Mouse (Mus musculus): ENCODE measurements around the gene Slc23a2. TPM values are rescaled to one million over a fixed set of nuclear protein-coding genes. Genes with fewer than 3 reads are reported as not detected.

Slc23a2 gene
- total RNA-seq, 2 experiments from 2014 or later: 93.1 to 96.0 TPM

GRCm38 (mm10) chr2:132107611-132108010 lies 37.3 kb downstream of the Slc23a2 start:
- DNase-seq (ENCODE audit: low spot score in 2 of 2): peak; percentile 32 to 37
- no peak for TF ChIP-seq CTCF (conservative IDR thresholded peaks at IDR 0.05)
- H3K4me3 ChIP-seq: peak overlapping the region; percentile 15
- H3K27ac ChIP-seq: peak overlapping the region; percentile 75

- Histone ChIP-seq H3K4me3 (no peak overlapping the region), H3K27ac (no peak overlapping the region)
- no peak for DNase-seq (ENCODE audit: low spot score in 2 of 2)
- TF ChIP-seq CTCF (conservative IDR thresholded peaks at IDR 0.05): no peak
Measured at GRCm38 (mm10) chr2:132106069-132106468, 38.8 kb downstream of the Slc23a2 start.

GRCm38 (mm10) chr2:132103265-132103664 lies 41.6 kb downstream of the Slc23a2 start:
- no peak overlapping the region; the same call in 1 of the 2 replicates for H3K27ac ChIP-seq
- TF ChIP-seq CTCF (conservative IDR thresholded peaks at IDR 0.05): no peak

DNA sequence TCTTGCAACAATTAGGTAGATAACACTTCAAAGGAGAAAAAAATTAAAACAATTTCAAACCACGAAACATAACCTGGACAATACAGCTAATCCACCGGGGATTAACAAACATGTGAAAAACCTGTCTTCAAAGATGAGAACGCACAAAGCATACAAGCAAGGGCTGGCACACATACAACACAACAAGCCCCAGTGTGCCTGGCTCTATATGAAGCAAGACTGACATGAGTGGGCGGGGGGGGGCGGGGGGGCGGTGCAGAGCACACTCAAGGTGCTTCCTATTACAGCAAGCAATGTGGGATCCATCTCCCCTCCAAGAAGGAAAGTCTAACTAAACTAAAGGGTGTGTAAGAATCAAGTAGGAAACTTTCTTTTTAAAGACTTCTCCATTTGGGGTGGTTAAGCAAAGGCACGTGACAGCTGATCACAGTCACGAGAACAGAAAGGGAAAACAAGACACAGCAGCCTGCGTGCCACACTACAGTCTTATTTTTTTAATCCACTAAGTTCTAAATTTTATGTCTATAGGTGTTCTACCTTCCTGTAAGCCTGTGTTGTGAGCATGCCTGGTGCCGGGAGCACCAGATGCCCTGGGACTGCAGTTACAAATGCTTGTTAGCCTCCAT lies 42.3 kb downstream of the Slc23a2 start:
- DNase-seq (ENCODE audit: low spot score in 2 of 2): no peak
- TF ChIP-seq CTCF (conservative IDR thresholded peaks at IDR 0.05): no peak
- no peak overlapping the region; the same call in 1 of the 2 replicates for H3K27ac ChIP-seq
- no peak overlapping the region for H3K4me3 ChIP-seq

More at GRCm38 (mm10) chr2:132103265-132103664, 41.6 kb downstream of the Slc23a2 start:
- H3K4me3 ChIP-seq: no peak overlapping the region
- no peak for DNase-seq (ENCODE audit: low spot score in 2 of 2)

- no peak for TF ChIP-seq CTCF (conservative IDR thresholded peaks at IDR 0.05)
- Histone ChIP-seq H3K4me3 (no peak overlapping the region), H3K27ac (no peak overlapping the region)
- no peak for DNase-seq (ENCODE audit: low spot score in 2 of 2)
Measured at GRCm38 (mm10) chr2:132098942-132099672, 45.8 kb downstream of the Slc23a2 start.

GRCm38 (mm10) chr2:132098365-132098764 lies 46.5 kb downstream of the Slc23a2 start:
- H3K4me3 ChIP-seq: no peak overlapping the region
- DNase-seq (ENCODE audit: low spot score in 2 of 2): no peak
- no peak for TF ChIP-seq CTCF (conservative IDR thresholded peaks at IDR 0.05)
- no peak overlapping the region for H3K27ac ChIP-seq

GRCm38 (mm10) chr2:132096582-132096981 lies 48.3 kb downstream of the Slc23a2 start:
- DNase-seq (ENCODE audit: low spot score in 2 of 2): no peak
- no peak overlapping the region for H3K4me3 ChIP-seq
- no peak overlapping the region for H3K27ac ChIP-seq
- no peak for TF ChIP-seq CTCF (conservative IDR thresholded peaks at IDR 0.05)

DNA sequence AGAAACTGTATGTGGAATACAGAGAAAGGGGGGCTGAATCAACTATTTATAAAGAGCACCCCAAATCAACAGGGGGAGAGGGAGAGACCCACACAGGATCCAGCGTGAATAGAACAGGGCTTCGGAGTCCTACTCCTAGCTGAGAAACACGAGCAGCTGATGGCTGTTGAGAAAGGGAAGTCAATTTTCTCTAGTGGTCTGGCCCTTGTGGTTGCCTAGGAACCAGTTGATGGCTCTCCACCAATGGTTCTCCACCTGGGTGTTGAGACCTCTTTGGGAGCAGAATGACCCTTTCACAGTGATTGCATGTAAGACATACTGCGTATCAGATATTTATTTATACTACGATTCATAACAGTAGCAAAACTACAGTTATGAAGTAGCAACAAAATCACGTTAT lies 49.1 kb downstream of the Slc23a2 start:
- no peak overlapping the region for H3K4me3 ChIP-seq
- no peak overlapping the region for H3K27ac ChIP-seq
- DNase-seq (ENCODE audit: low spot score in 2 of 2): no peak
- TF ChIP-seq CTCF (conservative IDR thresholded peaks at IDR 0.05): no peak

DNA sequence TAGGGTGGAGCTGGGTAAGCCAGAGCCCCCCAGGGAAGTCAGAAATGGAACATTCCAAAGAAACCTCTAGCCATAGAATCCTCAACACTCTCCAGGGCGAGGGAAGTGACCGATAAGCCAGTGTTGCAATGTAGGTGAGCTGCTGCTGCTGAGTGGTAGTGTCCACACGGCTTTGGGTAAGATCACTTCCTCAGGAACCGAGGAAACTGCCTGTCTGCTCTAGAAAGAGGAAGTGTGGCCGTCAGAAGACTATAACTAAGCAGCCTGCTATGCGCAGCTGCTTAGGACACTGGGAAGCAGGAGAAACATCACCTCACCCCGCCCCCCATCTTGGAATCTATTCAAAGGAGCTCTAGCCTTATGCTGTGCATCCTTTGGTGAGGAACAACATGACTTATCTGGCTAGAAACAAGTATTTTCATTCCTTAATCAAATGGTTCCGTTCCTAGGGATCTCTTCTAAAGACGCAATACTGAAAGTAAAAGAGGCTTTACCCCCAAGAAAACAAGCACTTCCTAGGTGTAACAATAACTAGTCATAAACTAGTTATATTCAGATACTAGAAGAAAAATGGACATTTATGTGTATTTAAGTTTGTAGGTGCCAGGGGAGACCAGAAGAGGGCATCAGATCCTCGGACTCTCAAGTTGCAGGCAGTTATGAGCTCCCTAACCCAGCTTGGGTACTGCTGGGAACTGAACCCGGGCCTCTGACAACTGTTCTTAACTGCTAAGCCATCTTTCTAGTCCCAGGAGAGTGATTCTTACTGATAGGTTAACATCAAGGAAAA lies 50.3 kb downstream of the Slc23a2 start:
- Histone ChIP-seq H3K4me3 (no peak overlapping the region), H3K27ac (no peak overlapping the region)
- no peak for DNase-seq (ENCODE audit: low spot score in 2 of 2)
- peak; percentile 28 for TF ChIP-seq CTCF (conservative IDR thresholded peaks at IDR 0.05)

GRCm38 (mm10) chr2:132093739-132094138 lies 51.2 kb downstream of the Slc23a2 start:
- Histone ChIP-seq H3K27ac (no peak overlapping the region), H3K4me3 (no peak overlapping the region)
- DNase-seq (ENCODE audit: low spot score in 2 of 2): no peak
- TF ChIP-seq CTCF (conservative IDR thresholded peaks at IDR 0.05): no peak

DNA sequence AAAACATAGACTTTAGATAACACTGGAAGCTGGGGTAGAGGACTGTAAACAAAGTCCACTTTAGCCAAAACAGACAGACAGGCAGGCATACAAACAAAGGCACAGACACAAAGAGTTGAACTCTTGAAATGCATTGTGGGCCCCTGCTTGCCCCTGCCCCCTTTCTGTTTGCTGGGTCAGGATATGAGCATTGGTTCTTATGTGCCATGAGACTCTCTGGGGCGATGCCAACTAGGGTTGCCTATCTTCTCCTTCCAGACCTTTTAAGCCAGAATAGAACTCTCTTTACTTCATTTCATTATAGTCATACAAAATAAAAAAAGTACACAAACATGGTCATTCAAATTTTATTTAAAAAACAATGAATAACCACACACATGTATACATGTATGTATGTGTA lies 51.6 kb downstream of the Slc23a2 start:
- TF ChIP-seq CTCF (conservative IDR thresholded peaks at IDR 0.05): no peak
- no peak overlapping the region for H3K27ac ChIP-seq
- DNase-seq (ENCODE audit: low spot score in 2 of 2): no peak
- no peak overlapping the region for H3K4me3 ChIP-seq

GRCm38 (mm10) chr2:132092722-132093121 lies 52.2 kb downstream of the Slc23a2 start:
- no peak overlapping the region for H3K4me3 ChIP-seq
- H3K27ac ChIP-seq: no peak overlapping the region
- no peak for DNase-seq (ENCODE audit: low spot score in 2 of 2)
- TF ChIP-seq CTCF (conservative IDR thresholded peaks at IDR 0.05): no peak

- no peak for DNase-seq (ENCODE audit: low spot score in 2 of 2)
- Histone ChIP-seq H3K4me3 (no peak overlapping the region), H3K27ac (no peak overlapping the region)
- TF ChIP-seq CTCF (conservative IDR thresholded peaks at IDR 0.05): no peak
Measured at GRCm38 (mm10) chr2:132091749-132092148, 53.2 kb downstream of the Slc23a2 start.
